Mouse (Mus musculus) hindbrain, embryonic 10.5 days (tissue): ENCODE measurements around the gene Mbtps2. TPM values are rescaled to one million over a fixed set of nuclear protein-coding genes. Genes with fewer than 3 reads are reported as not detected.

Source experiments
- DNase-seq: peaks from one replicate; pipeline ENCODE4 v3.0.0-alpha.2; 2017; ENCODE audit warnings: low spot score
- H3K27ac ChIP-seq: fragments of 300-500 bp; sonication (generic); 2 replicates; pipeline ENCODE4 v1.5.1; 2016; ENCODE audit warnings: mild to moderate bottlenecking, moderate library complexity
- H3K27me3 ChIP-seq: fragments of 300-500 bp; sonication (generic); 2 replicates; pipeline ENCODE4 v1.6.1; 2016; ENCODE audit warnings: mild to moderate bottlenecking; ENCODE audit not compliant: poor library complexity, insufficient read depth, severe bottlenecking
- H3K36me3 ChIP-seq: fragments of 300-500 bp; sonication (generic); 2 replicates; pipeline ENCODE4 v1.6.1; 2016; ENCODE audit warnings: mild to moderate bottlenecking, moderate library complexity
- H3K4me1 ChIP-seq: fragments of 300-500 bp; sonication (generic); replicated peaks from 2 replicates; pipeline ENCODE4 v1.6.1; 2016; ENCODE audit warnings: mild to moderate bottlenecking
- H3K4me3 ChIP-seq: fragments of 300-500 bp; sonication (generic); 2 replicates; pipeline ENCODE4 v1.5.1; 2016; ENCODE audit warnings: mild to moderate bottlenecking, moderate library complexity
- H3K9me3 ChIP-seq: fragments of 300-500 bp; sonication (generic); 2 replicates; pipeline ENCODE4 v1.6.1; 2016; ENCODE audit warnings: mild to moderate bottlenecking, moderate library complexity
- WGBS: fragments of 180-500 bp; shearing (Covaris S2); methylation state at CpG from one replicate; pipeline ENCODE4 v1.1.7; 2016; 5-methylcytosine and 5-hydroxymethylcytosine counted together
- polyA plus RNA-seq: library from polyadenylated mRNA; unstranded; fragments of >200 nt; fragmentation: Nextera tagmentation; extraction: Ambion mirVana; gene quantifications from 2 replicates; pipeline ENCODE4 v1.2.1, GENCODE M21; 2016

Mbtps2 gene
- polyA plus RNA-seq, 1 experiment from 2014 or later: 19.2 TPM

GRCm38 (mm10) chrX:157493159-157493558 is 105.4 kb downstream of the Mbtps2 start:
- peaks cover 6% of the 10 kb centered on the region; the same call in 1 of the 2 replicates for H3K27me3 ChIP-seq
- peaks cover 8% of the 10 kb centered on the region; the same call in 1 of the 2 replicates for H3K4me1 ChIP-seq
- no peaks in the 10 kb centered on the region for H3K36me3 ChIP-seq
- no peak overlapping the region for H3K4me3 ChIP-seq
- DNase-seq: no peak
- no peaks in the 10 kb centered on the region; the same call in 1 of the 2 replicates for H3K9me3 ChIP-seq
- 79% methylated on average over 4 of the region's 4 CpGs for WGBS
- H3K27ac ChIP-seq: peak overlapping the region; percentile 95

- Histone ChIP-seq H3K27me3 (peaks cover 6% of the 10 kb centered on the region; the same call in 1 of the 2 replicates), H3K36me3 (no peaks in the 10 kb centered on the region), H3K4me3 (peak within 1 kb of the TSS; percentile 68), H3K27ac (peak within 1 kb of the TSS; percentile 95), H3K4me1 (peaks cover 8% of the 10 kb centered on the region; the same call in 1 of the 2 replicates), H3K9me3 (no peaks in the 10 kb centered on the region; the same call in 1 of the 2 replicates)
- DNase-seq: peak; percentile 78
- 18% methylated on average over 45 of the region's 45 CpGs for WGBS
Observed at GRCm38 (mm10) chrX:157491944-157492726, 106.4 kb downstream of the Mbtps2 start, which contains the start of gene Sms. Gene Sms, minus strand, starts transcription at chrX:157492287.

- peak; percentile 59 for DNase-seq
- peak overlapping the region; percentile 95 for H3K27ac ChIP-seq
- H3K36me3 ChIP-seq: no peaks in the 10 kb centered on the region
- H3K4me1 ChIP-seq: peaks cover 8% of the 10 kb centered on the region; the same call in 1 of the 2 replicates
- peaks cover 6% of the 10 kb centered on the region; the same call in 1 of the 2 replicates for H3K27me3 ChIP-seq
- peak overlapping the region; percentile 68 for H3K4me3 ChIP-seq
- no peaks in the 10 kb centered on the region; the same call in 1 of the 2 replicates for H3K9me3 ChIP-seq
- 28% methylated on average over 103 of the region's 104 CpGs for WGBS
Observed at GRCm38 (mm10) chrX:157491145-157491935, 107.2 kb downstream of the Mbtps2 start.

- Histone ChIP-seq H3K27me3 (peaks cover 6% of the 10 kb centered on the region; the same call in 1 of the 2 replicates), H3K36me3 (no peaks in the 10 kb centered on the region), H3K27ac (peak overlapping the region; percentile 95), H3K4me3 (peak overlapping the region; percentile 68), H3K9me3 (no peaks in the 10 kb centered on the region; the same call in 1 of the 2 replicates), H3K4me1 (peaks cover 8% of the 10 kb centered on the region; the same call in 1 of the 2 replicates)
- no peak for DNase-seq
- WGBS: 21% methylated on average over 12 of the region's 12 CpGs
Observed at GRCm38 (mm10) chrX:157490769-157491144, 107.8 kb downstream of the Mbtps2 start.

- Histone ChIP-seq H3K27me3 (peaks cover 6% of the 10 kb centered on the region; the same call in 1 of the 2 replicates), H3K4me1 (peaks cover 8% of the 10 kb centered on the region; the same call in 1 of the 2 replicates), H3K36me3 (no peaks in the 10 kb centered on the region), H3K9me3 (no peaks in the 10 kb centered on the region; the same call in 1 of the 2 replicates), H3K4me3 (peak overlapping the region; percentile 68), H3K27ac (peak overlapping the region; percentile 95; the same call in 1 of the 2 replicates)
- DNase-seq: peak; percentile 3
- 21% methylated on average over 9 of the region's 9 CpGs for WGBS
Observed at GRCm38 (mm10) chrX:157489871-157490721, 108.4 kb downstream of the Mbtps2 start.

GRCm38 (mm10) chrX:157488831-157489230 is 109.7 kb downstream of the Mbtps2 start:
- DNase-seq: no peak
- H3K4me3 ChIP-seq: no peak overlapping the region
- peaks cover 6% of the 10 kb centered on the region; the same call in 1 of the 2 replicates for H3K27me3 ChIP-seq
- H3K36me3 ChIP-seq: no peaks in the 10 kb centered on the region
- no peaks in the 10 kb centered on the region; the same call in 1 of the 2 replicates for H3K9me3 ChIP-seq
- no peak overlapping the region for H3K27ac ChIP-seq
- peaks cover 8% of the 10 kb centered on the region; the same call in 1 of the 2 replicates for H3K4me1 ChIP-seq
- WGBS: 83% methylated on average over 3 of the region's 3 CpGs

- 0 out of 2 replicates have a peak, but pooled peaks cover under 1% of the 10 kb centered on the region for H3K27me3 ChIP-seq
- H3K36me3 ChIP-seq: no peaks in the 10 kb centered on the region
- no peak overlapping the region for H3K27ac ChIP-seq
- 65% methylated on average over 2 of the region's 2 CpGs for WGBS
- no peaks in the 10 kb centered on the region; the same call in 1 of the 2 replicates for H3K9me3 ChIP-seq
- DNase-seq: no peak
- H3K4me3 ChIP-seq: no peak overlapping the region
- H3K4me1 ChIP-seq: peaks cover 8% of the 10 kb centered on the region; the same call in 1 of the 2 replicates
Observed at GRCm38 (mm10) chrX:157486765-157487164, 111.8 kb downstream of the Mbtps2 start.

Other genes starting within 250 kb of the Mbtps2 start
- 0.10 and 0.27 TPM in 2 replicates for gene Phex, start 183.4 kb downstream of the Mbtps2 start, polyA plus RNA-seq
- 67.8 and 92.2 TPM in 2 replicates for gene Sms, start 106.4 kb downstream of the Mbtps2 start, polyA plus RNA-seq
- 4.9 and 5.6 TPM in 2 replicates for gene Yy2, start 29.7 kb downstream of the Mbtps2 start, polyA plus RNA-seq
- gene Smpx, start 100.2 kb upstream of the Mbtps2 start, polyA plus RNA-seq: 0.55 TPM in 1 of 2 replicates, not detected in the other
- gene Klhl34, start 219.7 kb upstream of the Mbtps2 start, polyA plus RNA-seq: 0.95 and 1.8 TPM in 2 replicates